Mouse (Mus musculus): ENCODE data around the gene Ucp1. TPM values are rescaled to one million over a fixed set of nuclear protein-coding genes. Genes with fewer than 3 reads are reported as not detected.
A peak's percentile ranks its signal among the peaks of the same experiment; 100 is the strongest.

Gene Ucp1
- polyA plus RNA-seq, 1 experiment: not detected

DNA sequence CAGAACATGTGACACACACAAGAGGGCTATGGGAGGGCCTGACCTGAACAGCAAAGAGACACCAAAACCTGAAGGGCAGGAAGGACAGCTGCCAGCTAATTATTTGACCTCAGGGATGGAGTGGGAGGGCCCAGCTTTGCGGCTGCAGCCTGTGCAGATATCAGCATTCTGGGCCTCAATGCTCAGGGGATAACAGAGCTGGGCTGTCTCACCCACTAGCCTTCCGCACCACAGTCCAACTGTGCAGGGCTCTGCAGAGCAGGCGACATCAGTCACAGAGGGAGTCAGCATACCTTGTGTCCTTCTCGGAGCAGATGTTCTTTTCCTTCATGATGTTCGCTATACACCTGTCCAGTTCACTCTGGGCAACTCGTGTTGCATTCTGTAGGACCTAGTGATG is 32.2 kb downstream of the Ucp1 start:
- no peaks in the 10 kb centered on the region for H3K27me3 ChIP-seq (ENCODE audit: control insufficient read depth)
- H3K36me3 ChIP-seq (ENCODE audit: control insufficient read depth): peaks cover 42% of the 10 kb centered on the region
- no peak for TF ChIP-seq TAL1 (IDR thresholded peaks at IDR 0.05; ENCODE audit: low read length)
- TF ChIP-seq GATA1 (IDR thresholded peaks at IDR 0.05; ENCODE audit: low read length): no peak
- no peaks in the 10 kb centered on the region for H3K9me3 ChIP-seq (ENCODE audit: control insufficient read depth, low read length)
- no peak overlapping the region for H3K4me3 ChIP-seq (replicated peaks)
- H3K4me1 ChIP-seq (ENCODE audit: control insufficient read depth): peaks cover 4% of the 10 kb centered on the region; the same call in 1 of the 2 replicates

GRCm38 (mm10) chr8:83323056-83323455 is 32.9 kb downstream of the Ucp1 start:
- Histone ChIP-seq H3K27me3 (ENCODE audit: control insufficient read depth) (no peaks in the 10 kb centered on the region), H3K4me1 (ENCODE audit: control insufficient read depth) (peaks cover 4% of the 10 kb centered on the region; the same call in 1 of the 2 replicates), H3K36me3 (ENCODE audit: control insufficient read depth) (peaks cover 39% of the 10 kb centered on the region), H3K9me3 (ENCODE audit: control insufficient read depth, low read length) (no peaks in the 10 kb centered on the region), H3K4me3 (replicated peaks) (no peak overlapping the region)
- TF ChIP-seq TAL1 (IDR thresholded peaks at IDR 0.05; ENCODE audit: low read length): no peak
- TF ChIP-seq GATA1 (IDR thresholded peaks at IDR 0.05; ENCODE audit: low read length): no peak

DNA sequence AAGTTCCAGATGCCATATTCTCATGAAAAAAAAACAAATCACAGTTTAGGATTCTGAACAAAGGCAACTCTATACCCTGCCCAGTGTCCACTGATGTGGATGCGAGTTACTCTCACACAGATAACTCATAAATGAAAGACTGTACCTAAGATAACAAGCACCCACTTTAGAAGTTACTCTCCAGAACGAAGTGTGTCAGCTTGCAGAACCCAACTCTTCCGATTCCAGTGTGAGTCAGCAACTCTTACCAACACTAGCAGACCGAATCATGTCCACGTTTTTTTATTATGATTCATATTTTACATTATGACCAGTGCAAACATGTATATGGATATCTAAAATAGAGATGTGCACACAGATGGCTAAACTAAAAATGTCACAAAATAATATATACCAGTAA is 37.7 kb downstream of the Ucp1 start:
- Histone ChIP-seq H3K9me3 (ENCODE audit: control insufficient read depth, low read length) (no peaks in the 10 kb centered on the region), H3K4me3 (replicated peaks) (no peak overlapping the region), H3K27me3 (ENCODE audit: control insufficient read depth) (no peaks in the 10 kb centered on the region), H3K4me1 (ENCODE audit: control insufficient read depth) (peaks cover 23% of the 10 kb centered on the region), H3K36me3 (ENCODE audit: control insufficient read depth) (peaks cover 18% of the 10 kb centered on the region)
- TF ChIP-seq TAL1 (IDR thresholded peaks at IDR 0.05; ENCODE audit: low read length) (no peak), GATA1 (IDR thresholded peaks at IDR 0.05; ENCODE audit: low read length) (no peak)

- Histone ChIP-seq H3K4me3 (replicated peaks) (peak overlapping the region; percentile 93), H3K4me1 (ENCODE audit: control insufficient read depth) (peaks cover 25% of the 10 kb centered on the region), H3K36me3 (ENCODE audit: control insufficient read depth) (peaks cover 18% of the 10 kb centered on the region), H3K27me3 (ENCODE audit: control insufficient read depth) (peaks cover 17% of the 10 kb centered on the region), H3K9me3 (ENCODE audit: control insufficient read depth, low read length) (no peaks in the 10 kb centered on the region)
- TF ChIP-seq TAL1 (IDR thresholded peaks at IDR 0.05; ENCODE audit: low read length) (no peak), GATA1 (IDR thresholded peaks at IDR 0.05; ENCODE audit: low read length) (no peak)
These were observed 41.4 kb downstream of the Ucp1 start for GRCm38 (mm10) chr8:83331567-83331898.

- Histone ChIP-seq H3K4me1 (ENCODE audit: control insufficient read depth) (peaks cover 24% of the 10 kb centered on the region), H3K4me3 (replicated peaks) (peak within 1 kb of the TSS; percentile 93), H3K27me3 (ENCODE audit: control insufficient read depth) (peaks cover 17% of the 10 kb centered on the region), H3K9me3 (ENCODE audit: control insufficient read depth, low read length) (no peaks in the 10 kb centered on the region), H3K36me3 (ENCODE audit: control insufficient read depth) (peaks cover 16% of the 10 kb centered on the region)
- no peak for TF ChIP-seq TAL1 (IDR thresholded peaks at IDR 0.05; ENCODE audit: low read length)
- TF ChIP-seq GATA1 (IDR thresholded peaks at IDR 0.05; ENCODE audit: low read length): no peak
These were observed 41.9 kb downstream of the Ucp1 start, which contains the start of gene Elmod2 for GRCm38 (mm10) chr8:83331899-83332697. Elmod2 (minus strand) TSS chr8:83332486.

DNA sequence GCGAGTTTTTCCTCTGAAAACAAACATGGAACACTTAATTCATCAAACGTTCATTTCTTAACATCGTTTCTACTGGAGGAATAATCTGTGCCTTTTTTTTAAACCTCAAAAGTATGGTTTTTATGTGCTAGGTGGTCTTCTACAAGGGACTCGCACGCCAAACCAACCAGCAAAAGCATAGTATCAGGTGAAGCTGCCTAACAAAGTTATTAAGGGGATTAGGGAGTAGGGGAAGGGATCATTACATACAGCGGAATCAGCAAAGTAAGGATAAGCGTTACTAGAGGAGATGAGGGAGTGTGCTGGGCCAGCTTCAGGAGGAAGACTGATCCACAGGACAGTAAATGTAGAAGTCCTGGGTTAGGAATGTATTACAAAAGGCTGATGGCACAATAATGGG is 42.7 kb downstream of the Ucp1 start:
- H3K4me1 ChIP-seq (ENCODE audit: control insufficient read depth): peaks cover 23% of the 10 kb centered on the region
- TF ChIP-seq GATA1 (IDR thresholded peaks at IDR 0.05; ENCODE audit: low read length): no peak
- TF ChIP-seq TAL1 (IDR thresholded peaks at IDR 0.05; ENCODE audit: low read length): no peak
- peak overlapping the region; percentile 93 for H3K4me3 ChIP-seq (replicated peaks)

GRCm38 (mm10) chr8:83342076-83342475 is 51.9 kb downstream of the Ucp1 start:
- H3K27me3 ChIP-seq (ENCODE audit: control insufficient read depth): no peaks in the 10 kb centered on the region
- no peak overlapping the region for H3K4me3 ChIP-seq (replicated peaks)
- no peaks in the 10 kb centered on the region for H3K36me3 ChIP-seq (ENCODE audit: control insufficient read depth)
- no peaks in the 10 kb centered on the region for H3K4me1 ChIP-seq (ENCODE audit: control insufficient read depth)
- TF ChIP-seq GATA1 (IDR thresholded peaks at IDR 0.05; ENCODE audit: low read length): no peak
- no peak for TF ChIP-seq TAL1 (IDR thresholded peaks at IDR 0.05; ENCODE audit: low read length)
- no peaks in the 10 kb centered on the region for H3K9me3 ChIP-seq (ENCODE audit: control insufficient read depth, low read length)

More for the DNA sequence above, 42.7 kb downstream of the Ucp1 start:
- Histone ChIP-seq H3K36me3 (ENCODE audit: control insufficient read depth) (peaks cover 11% of the 10 kb centered on the region), H3K27me3 (ENCODE audit: control insufficient read depth) (peaks cover 17% of the 10 kb centered on the region), H3K9me3 (ENCODE audit: control insufficient read depth, low read length) (no peaks in the 10 kb centered on the region)

- TF ChIP-seq TAL1 (IDR thresholded peaks at IDR 0.05; ENCODE audit: low read length): no peak
- TF ChIP-seq GATA1 (IDR thresholded peaks at IDR 0.05; ENCODE audit: low read length): no peak
- Histone ChIP-seq H3K4me3 (replicated peaks) (no peak overlapping the region), H3K9me3 (ENCODE audit: control insufficient read depth, low read length) (no peaks in the 10 kb centered on the region), H3K27me3 (ENCODE audit: control insufficient read depth) (no peaks in the 10 kb centered on the region), H3K4me1 (ENCODE audit: control insufficient read depth) (no peaks in the 10 kb centered on the region), H3K36me3 (ENCODE audit: control insufficient read depth) (no peaks in the 10 kb centered on the region)
These were observed 52.5 kb downstream of the Ucp1 start for GRCm38 (mm10) chr8:83342693-83343092.

Other genes with a start within 250 kb of the Ucp1 start
- gene Tbc1d9, start 125.0 kb upstream of the Ucp1 start, polyA plus RNA-seq (2012): not detected in 2 replicates
- gene Gm10645, start 124.2 kb upstream of the Ucp1 start, polyA plus RNA-seq (2012): 0.04 TPM in 1 of 2 replicates, not detected in the other
- gene Elmod2, start 42.1 kb downstream of the Ucp1 start, polyA plus RNA-seq (2012): 0.02 TPM in 1 of 2 replicates, not detected in the other
- gene Mgat4d, start 58.1 kb downstream of the Ucp1 start, polyA plus RNA-seq (2012): not detected in 2 replicates
- not detected in 2 replicates for gene Clgn, start 99.5 kb downstream of the Ucp1 start, polyA plus RNA-seq (2012)
- 0.48 and 0.70 TPM in 2 replicates for gene Scoc, start 168.0 kb downstream of the Ucp1 start, polyA plus RNA-seq (2012)
- gene Olfr370, start 245.4 kb downstream of the Ucp1 start, polyA plus RNA-seq (2012): not detected in 2 replicates